Mouse (Mus musculus): ENCODE results near the gene Rpia.

- TF ChIP-seq CTCF (IDR thresholded peaks at IDR 0.05; ENCODE audit: control insufficient read depth, insufficient read depth, low read length): no peak
- no peak for TF ChIP-seq POLR2A (IDR thresholded peaks at IDR 0.05; ENCODE audit: borderline replicate concordance, control insufficient read depth, low read depth, low read length)
These were observed 29.5 kb upstream of the Rpia start for GRCm38 (mm10) chr6:70821566-70821965.
